Mouse (Mus musculus): ENCODE measurements around the gene Miga1.

DNA sequence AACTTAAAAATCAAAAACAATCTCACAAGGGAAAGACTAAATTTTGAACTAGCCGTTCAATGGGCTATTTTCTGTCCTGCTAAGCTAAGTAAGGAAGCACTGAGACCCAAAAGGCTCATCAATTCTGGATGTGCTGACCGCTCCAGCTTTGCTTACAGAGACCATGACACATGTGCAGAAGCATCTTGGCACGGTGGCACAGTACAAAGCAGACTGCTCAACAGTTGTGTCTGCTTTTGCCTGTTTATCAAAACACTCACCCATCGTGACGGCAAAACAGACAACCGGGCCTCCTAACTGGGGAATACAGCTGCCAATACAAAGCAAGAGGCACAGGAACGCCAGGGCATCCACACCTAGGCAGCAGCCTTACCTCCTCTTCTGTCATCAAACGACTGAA lies 35.1 kb downstream of the Miga1 start:
- no peak for TF ChIP-seq CTCF (IDR thresholded peaks at IDR 0.05; ENCODE audit: low read depth)
- no peak for TF ChIP-seq EP300 (optimal IDR thresholded peaks at IDR 0.05)

Measured in stomach, postnatal 0 days (tissue).